Mouse (Mus musculus) cortical plate, adult 2 months (tissue): ENCODE measurements at regions not wholly inside any gene's neighbourhood (a gene's known extent, or its start where the extent isn't known, plus 50 kb on each side); places are given as distances from the start of the nearest gene placed in this dataset.

ENCODE experiments used
- H3K27ac ChIP-seq: fragments of 200-500 bp; 2 replicates; pipeline ENCODE4 v1.5.1; 2012; ENCODE audit warnings: low read length, control low read depth, inconsistent platforms; ENCODE audit not compliant: insufficient read depth
- H3K4me1 ChIP-seq: fragments of 200-500 bp; 2 replicates; pipeline ENCODE4 v1.6.1; 2011; ENCODE audit warnings: low read length; ENCODE audit not compliant: control insufficient read depth, insufficient read depth
- H3K4me3 ChIP-seq: fragments of 200-500 bp; 2 replicates; pipeline ENCODE4 v1.5.1; 2011; ENCODE audit warnings: mild to moderate bottlenecking, low read length, control low read depth; ENCODE audit not compliant: insufficient read depth
- CTCF ChIP-seq: fragments of 200-500 bp; IDR thresholded peaks from 2 replicates; pipeline ENCODE4 v1.5.1; 2011; ENCODE audit warnings: mild to moderate bottlenecking, control low read depth, low read length; ENCODE audit not compliant: insufficient read depth; ENCODE audit errors: extremely low read depth
- POLR2A ChIP-seq: fragments of 200-500 bp; IDR thresholded peaks from 2 replicates; pipeline ENCODE4 v1.6.1; 2011; ENCODE audit warnings: mild to moderate bottlenecking, low read length, control low read depth; ENCODE audit not compliant: insufficient read depth; ENCODE audit errors: extremely low read depth

- H3K4me3 ChIP-seq, result no peak overlapping the region
- H3K27ac ChIP-seq, result no peak overlapping the region
- H3K4me1 ChIP-seq, result no peaks in the 10 kb centered on the region
- TF ChIP-seq CTCF (no peak), POLR2A (no peak)
These were observed 750.0 kb upstream of the 2610301B20Rik start for GRCm38 (mm10) chr4:10124252-10124651.

GRCm38 (mm10) chr4:10141238-10141934, 732.9 kb upstream of the 2610301B20Rik start:
- Histone ChIP-seq H3K4me1 (no peaks in the 10 kb centered on the region), H3K27ac (no peak overlapping the region), H3K4me3 (no peak overlapping the region)
- TF ChIP-seq CTCF (no peak), POLR2A (no peak)

- Histone ChIP-seq H3K27ac (no peak overlapping the region), H3K4me1 (no peaks in the 10 kb centered on the region), H3K4me3 (no peak overlapping the region)
- TF ChIP-seq POLR2A (no peak), CTCF (no peak)
These were observed 724.4 kb upstream of the 2610301B20Rik start for GRCm38 (mm10) chr4:10149911-10150310.

- H3K4me3 ChIP-seq, result no peak overlapping the region
- H3K27ac ChIP-seq, result no peak overlapping the region
- no peaks in the 10 kb centered on the region for H3K4me1 ChIP-seq
- no peak for TF ChIP-seq POLR2A
- TF ChIP-seq CTCF, result peak; percentile 50
These were observed 723.8 kb upstream of the 2610301B20Rik start for GRCm38 (mm10) chr4:10150501-10150900.

GRCm38 (mm10) chr4:10155705-10156390, 718.5 kb upstream of the 2610301B20Rik start:
- TF ChIP-seq CTCF, result no peak
- no peak for TF ChIP-seq POLR2A
- no peaks in the 10 kb centered on the region for H3K4me1 ChIP-seq
- H3K27ac ChIP-seq, result no peak overlapping the region
- no peak overlapping the region for H3K4me3 ChIP-seq

GRCm38 (mm10) chr4:10189896-10190295, 684.4 kb upstream of the 2610301B20Rik start:
- no peak overlapping the region for H3K27ac ChIP-seq
- TF ChIP-seq CTCF (no peak), POLR2A (no peak)
- H3K4me3 ChIP-seq, result no peak overlapping the region
- no peaks in the 10 kb centered on the region for H3K4me1 ChIP-seq

GRCm38 (mm10) chr4:10197245-10197943, 676.9 kb upstream of the 2610301B20Rik start:
- Histone ChIP-seq H3K4me1 (no peaks in the 10 kb centered on the region), H3K4me3 (no peak overlapping the region), H3K27ac (no peak overlapping the region)
- TF ChIP-seq POLR2A, result no peak
- TF ChIP-seq CTCF, result no peak

GRCm38 (mm10) chr4:10201835-10202234, 672.5 kb upstream of the 2610301B20Rik start:
- no peaks in the 10 kb centered on the region for H3K4me1 ChIP-seq
- no peak overlapping the region for H3K27ac ChIP-seq
- TF ChIP-seq CTCF (no peak), POLR2A (no peak)
- no peak overlapping the region for H3K4me3 ChIP-seq

- Histone ChIP-seq H3K4me3 (no peak overlapping the region), H3K4me1 (no peaks in the 10 kb centered on the region), H3K27ac (no peak overlapping the region)
- TF ChIP-seq CTCF (no peak), POLR2A (no peak)
These were observed 670.1 kb upstream of the 2610301B20Rik start for GRCm38 (mm10) chr4:10204224-10204623.
